Mouse (Mus musculus) forebrain, embryonic 10.5 days (tissue): ENCODE measurements at regions not wholly inside any gene's neighbourhood (a gene's known extent, or its start where the extent isn't known, plus 50 kb on each side); places are given as distances from the start of the nearest gene placed in this dataset.

Experiments used
- DNase-seq: peaks from one replicate; pipeline ENCODE4 v3.0.0-alpha.2; 2017; ENCODE audit warnings: low spot score; ENCODE audit errors: extremely low spot score
- H3K27ac ChIP-seq: fragments of 300-500 bp; sonication (generic); 2 replicates; pipeline ENCODE4 v1.5.1; 2016; ENCODE audit warnings: mild to moderate bottlenecking
- H3K27me3 ChIP-seq: fragments of 300-500 bp; sonication (generic); 2 replicates; pipeline ENCODE4 v1.6.1; 2016; ENCODE audit warnings: mild to moderate bottlenecking; ENCODE audit not compliant: poor library complexity, severe bottlenecking
- H3K36me3 ChIP-seq: fragments of 300-500 bp; sonication (generic); replicated peaks from 2 replicates; pipeline ENCODE4 v1.6.1; 2016; ENCODE audit warnings: mild to moderate bottlenecking, moderate library complexity
- H3K4me1 ChIP-seq: fragments of 300-500 bp; sonication (generic); 2 replicates; pipeline ENCODE4 v1.6.1; 2016
- H3K4me3 ChIP-seq: fragments of 300-500 bp; sonication (generic); 2 replicates; pipeline ENCODE4 v1.5.1; 2016; ENCODE audit warnings: mild to moderate bottlenecking, moderate library complexity
- H3K9me3 ChIP-seq: fragments of 300-500 bp; sonication (generic); 2 replicates; pipeline ENCODE4 v1.6.1; 2016; ENCODE audit warnings: mild to moderate bottlenecking, moderate library complexity
- WGBS: fragments of 180-500 bp; shearing (Covaris S2); methylation state at CpG from one replicate; pipeline ENCODE4 v1.1.7; 2016; 5-methylcytosine and 5-hydroxymethylcytosine counted together

- no peaks in the 10 kb centered on the region for H3K36me3 ChIP-seq
- no peaks in the 10 kb centered on the region for H3K4me1 ChIP-seq
- no peaks in the 10 kb centered on the region for H3K27me3 ChIP-seq
- no peak overlapping the region for H3K4me3 ChIP-seq
- H3K9me3 ChIP-seq: no peaks in the 10 kb centered on the region
- no peak for DNase-seq
- H3K27ac ChIP-seq: no peak overlapping the region
- WGBS: 86% methylated on average over 4 of the region's 4 CpGs
Measured at GRCm38 (mm10) chr19:33074907-33075306, 317.2 kb downstream of the Rnls start.

GRCm38 (mm10) chr19:33078681-33079360 lies 313.3 kb downstream of the Rnls start:
- DNase-seq: no peak
- 84% methylated on average over 4 of the region's 4 CpGs for WGBS
- Histone ChIP-seq H3K4me1 (no peaks in the 10 kb centered on the region), H3K9me3 (no peaks in the 10 kb centered on the region), H3K27ac (no peak overlapping the region), H3K36me3 (no peaks in the 10 kb centered on the region), H3K4me3 (no peak overlapping the region), H3K27me3 (no peaks in the 10 kb centered on the region)

- Histone ChIP-seq H3K36me3 (no peaks in the 10 kb centered on the region), H3K9me3 (no peaks in the 10 kb centered on the region), H3K4me1 (no peaks in the 10 kb centered on the region), H3K4me3 (no peak overlapping the region), H3K27me3 (no peaks in the 10 kb centered on the region), H3K27ac (no peak overlapping the region)
- WGBS: 83% methylated on average over 2 of the region's 2 CpGs
- no peak for DNase-seq
Measured at GRCm38 (mm10) chr19:33079959-33080358, 312.1 kb downstream of the Rnls start.

- Histone ChIP-seq H3K4me1 (no peaks in the 10 kb centered on the region), H3K27ac (no peak overlapping the region), H3K9me3 (no peaks in the 10 kb centered on the region), H3K4me3 (no peak overlapping the region), H3K27me3 (no peaks in the 10 kb centered on the region), H3K36me3 (no peaks in the 10 kb centered on the region)
- no peak for DNase-seq
- 89% methylated on average over 3 of the region's 3 CpGs for WGBS
Measured at GRCm38 (mm10) chr19:33081493-33081892, 310.6 kb downstream of the Rnls start.

- 0 out of 2 replicates have a peak, but pooled peaks cover 4% of the 10 kb centered on the region for H3K4me1 ChIP-seq
- no peak overlapping the region for H3K4me3 ChIP-seq
- no peak overlapping the region for H3K27ac ChIP-seq
- DNase-seq: no peak
- 78% methylated on average over 2 of the region's 2 CpGs for WGBS
- no peaks in the 10 kb centered on the region for H3K27me3 ChIP-seq
- no peaks in the 10 kb centered on the region for H3K36me3 ChIP-seq
- H3K9me3 ChIP-seq: no peaks in the 10 kb centered on the region
Measured at GRCm38 (mm10) chr19:33083371-33083770, 308.7 kb downstream of the Rnls start.

GRCm38 (mm10) chr19:33084683-33085082 lies 307.4 kb downstream of the Rnls start:
- Histone ChIP-seq H3K27me3 (no peaks in the 10 kb centered on the region), H3K4me3 (no peak overlapping the region), H3K9me3 (no peaks in the 10 kb centered on the region), H3K36me3 (no peaks in the 10 kb centered on the region), H3K4me1 (0 out of 2 replicates have a peak, but pooled peaks cover 4% of the 10 kb centered on the region), H3K27ac (no peak overlapping the region)
- DNase-seq: no peak
- 88% methylated on average over 5 of the region's 5 CpGs for WGBS
